Mouse (Mus musculus) MEL (cell line): Measurements from ENCODE around the gene BC052040.

Experiments
- CHD2 ChIP-seq: IDR thresholded peaks from 2 replicates; pipeline ENCODE4 v1.6.1; 2011; ENCODE audit warnings: low read length, improper control_type of control experiment
- CTCF ChIP-seq, 3 experiments: IDR thresholded peaks in 2 of 3; conservative IDR thresholded peaks in 1 of 3; 2 replicates each; pipeline ENCODE4 v1.5.1; 2011 to 2012; ENCODE audit warnings: low read length in 3 of 3, low read depth in 2 of 3, mild to moderate bottlenecking in 2 of 3, improper control_type of control experiment in 1 of 3, inconsistent platforms in 1 of 3, mixed read lengths in 1 of 3, moderate library complexity in 1 of 3; ENCODE audit not compliant: control insufficient read depth in 1 of 3, insufficient read depth in 1 of 3, poor library complexity in 1 of 3, severe bottlenecking in 1 of 3
- E2F4 ChIP-seq: IDR thresholded peaks from 2 replicates; pipeline ENCODE4 v1.6.1; 2011; ENCODE audit warnings: low read depth, low read length, improper control_type of control experiment, borderline replicate concordance
- ELF1 ChIP-seq: IDR thresholded peaks from 2 replicates; pipeline ENCODE4 v1.6.1; 2014; ENCODE audit warnings: low read depth, mild to moderate bottlenecking, inconsistent platforms, low read length, improper control_type of control experiment, moderate library complexity
- EP300 ChIP-seq, 2 experiments: IDR thresholded peaks; 2 replicates each; pipeline ENCODE4 v1.6.1; 2011; ENCODE audit warnings: improper control_type of control experiment in 2 of 2, low read length in 2 of 2, low read depth in 1 of 2, mild to moderate bottlenecking in 1 of 2
- GATA1 ChIP-seq: IDR thresholded peaks from 2 replicates; pipeline ENCODE4 v1.6.1; 2011; ENCODE audit warnings: low read depth, low read length, improper control_type of control experiment
- POLR2A ChIP-seq, 2 experiments: IDR thresholded peaks; 2 replicates each; pipeline ENCODE4 v1.6.1; 2011 to 2012; ENCODE audit warnings: low read length in 2 of 2, mild to moderate bottlenecking in 2 of 2, control low read depth in 1 of 2, improper control_type of control experiment in 1 of 2, low read depth in 1 of 2, moderate library complexity in 1 of 2; ENCODE audit not compliant: control insufficient read depth in 1 of 2, insufficient read depth in 1 of 2, poor library complexity in 1 of 2
- POLR2AphosphoS2 ChIP-seq: IDR thresholded peaks from 2 replicates; pipeline ENCODE4 v1.6.1; 2011; ENCODE audit warnings: low read length, improper control_type of control experiment
- RAD21 ChIP-seq: IDR thresholded peaks from 2 replicates; pipeline ENCODE4 v1.6.1; 2011; ENCODE audit warnings: mild to moderate bottlenecking, low read depth, low read length, improper control_type of control experiment
- RCOR1 ChIP-seq: IDR thresholded peaks from 2 replicates; pipeline ENCODE4 v1.6.1; 2012; ENCODE audit warnings: low read depth, mild to moderate bottlenecking, inconsistent platforms, low read length, improper control_type of control experiment
- SIN3A ChIP-seq: IDR thresholded peaks from 2 replicates; pipeline ENCODE4 v1.6.1; 2012; ENCODE audit warnings: low read length, improper control_type of control experiment, inconsistent platforms
- TAL1 ChIP-seq: IDR thresholded peaks from 2 replicates; pipeline ENCODE4 v1.6.1; 2012; ENCODE audit warnings: mild to moderate bottlenecking, inconsistent platforms, low read length, moderate library complexity, mixed read lengths
- TBP ChIP-seq: IDR thresholded peaks from 2 replicates; pipeline ENCODE4 v1.8.0; 2011; ENCODE audit warnings: low read depth, low read length, improper control_type of control experiment
- ZMIZ1 ChIP-seq: IDR thresholded peaks from 2 replicates; pipeline ENCODE4 v1.6.1; 2012; ENCODE audit warnings: low read depth, mild to moderate bottlenecking, inconsistent platforms, low read length, improper control_type of control experiment, moderate library complexity

- TF ChIP-seq CTCF (IDR thresholded peaks at IDR 0.05 in 2 of 3, conservative IDR thresholded peaks at IDR 0.05 in 1 of 3; ENCODE audit: control insufficient read depth in 1 of 3, insufficient read depth in 1 of 3, low read depth in 2 of 3, low read length in 3 of 3, poor library complexity in 1 of 3, severe bottlenecking in 1 of 3): no peak
- no peak for TF ChIP-seq TAL1
- TF ChIP-seq E2F4: no peak
- TF ChIP-seq TBP: no peak
- no peak for TF ChIP-seq EP300 (IDR thresholded peaks at IDR 0.05; ENCODE audit: low read depth in 1 of 2, low read length in 2 of 2)
- no peak for TF ChIP-seq RCOR1
- TF ChIP-seq SIN3A: no peak
- TF ChIP-seq ZMIZ1: no peak
- TF ChIP-seq POLR2A (IDR thresholded peaks at IDR 0.05; ENCODE audit: control insufficient read depth in 1 of 2, insufficient read depth in 1 of 2, low read depth in 1 of 2, low read length in 2 of 2, poor library complexity in 1 of 2): no peak
- no peak for TF ChIP-seq CHD2
- no peak for TF ChIP-seq ELF1
- no peak for TF ChIP-seq GATA1
- no peak for TF ChIP-seq RAD21
- TF ChIP-seq POLR2AphosphoS2: no peak
Observed at GRCm38 (mm10) chr2:115747639-115748038, 166.1 kb downstream of the BC052040 start.
